Mouse (Mus musculus) embryonic facial prominence, embryonic 12.5 days (tissue): ENCODE data around the gene Olfr641. TPM values are rescaled to one million over a fixed set of nuclear protein-coding genes. Genes with fewer than 3 reads are reported as not detected.

Experiments used
- ATAC-seq: fragments of 200-750 bp; cut with Nextera tagmentation; 2 replicates; pipeline ENCODE4 v1.8.0; 2017; ENCODE audit not compliant: insufficient number of reproducible peaks, insufficient read depth, low FRiP score, low TSS enrichment
- H3K27ac ChIP-seq: fragments of 300-500 bp; sonication (generic); 2 replicates; pipeline ENCODE4 v1.5.1; 2016; ENCODE audit warnings: mild to moderate bottlenecking
- H3K27me3 ChIP-seq: fragments of 300-500 bp; sonication (generic); 2 replicates; pipeline ENCODE4 v1.6.1; 2016; ENCODE audit warnings: mild to moderate bottlenecking, moderate library complexity
- H3K36me3 ChIP-seq: fragments of 300-500 bp; sonication (generic); 2 replicates; pipeline ENCODE4 v1.6.1; 2016; ENCODE audit warnings: mild to moderate bottlenecking
- H3K4me1 ChIP-seq: fragments of 300-500 bp; sonication (generic); 2 replicates; pipeline ENCODE4 v1.6.1; 2016
- H3K4me2 ChIP-seq: fragments of 300-500 bp; sonication (generic); replicated peaks from 2 replicates; pipeline ENCODE4 v1.6.1; 2016; ENCODE audit warnings: mild to moderate bottlenecking, moderate library complexity
- H3K4me3 ChIP-seq: fragments of 300-500 bp; sonication (generic); 2 replicates; pipeline ENCODE4 v1.5.1; 2016; ENCODE audit warnings: mild to moderate bottlenecking
- H3K9ac ChIP-seq: fragments of 300-500 bp; sonication (generic); 2 replicates; pipeline ENCODE4 v1.6.1; 2016; ENCODE audit warnings: mild to moderate bottlenecking, moderate library complexity
- H3K9me3 ChIP-seq: fragments of 300-500 bp; sonication (generic); 2 replicates; pipeline ENCODE4 v1.6.1; 2016; ENCODE audit warnings: mild to moderate bottlenecking, moderate library complexity
- WGBS: fragments of 180-500 bp; shearing (Covaris S2); methylation state at CpG from one replicate; pipeline ENCODE4 v1.1.7; 2016; 5-methylcytosine and 5-hydroxymethylcytosine counted together
- polyA plus RNA-seq: library from polyadenylated mRNA; unstranded; fragments of >200 nt; fragmentation: Nextera tagmentation; extraction: Ambion mirVana; gene quantifications from 2 replicates; pipeline ENCODE4 v1.2.1, GENCODE M21; 2016

Gene Olfr641
- not detected in 2 replicates for polyA plus RNA-seq

DNA sequence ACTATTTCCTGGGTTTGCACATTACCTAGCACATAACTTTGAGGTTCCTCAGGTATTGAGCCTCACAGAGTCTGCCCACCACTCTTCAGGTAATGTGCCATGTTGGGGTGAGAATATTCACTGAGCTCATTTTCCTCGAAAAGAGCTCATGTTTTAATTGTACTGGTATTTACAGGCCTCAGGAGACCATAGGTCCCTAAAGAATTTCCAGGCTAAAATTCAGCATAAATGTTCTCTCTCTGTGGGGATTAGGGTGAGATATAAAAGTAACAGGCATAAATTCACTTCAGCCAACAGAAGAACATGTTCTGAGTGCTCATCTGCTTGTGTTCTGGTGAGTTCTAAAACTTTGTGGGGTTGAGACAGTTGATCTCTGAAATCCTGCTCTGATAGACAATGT is at the start of gene Olfr641:
Olfr641 (plus strand) TSS at position 301 of the 400 bp plus-strand sequence.
- Histone ChIP-seq H3K4me2 (no peak within 1 kb of the TSS), H3K27ac (no peak within 1 kb of the TSS), H3K4me1 (no peaks in the 10 kb centered on the region), H3K27me3 (no peaks in the 10 kb centered on the region), H3K9ac (no peak within 1 kb of the TSS), H3K4me3 (no peak within 1 kb of the TSS), H3K9me3 (no peaks in the 10 kb centered on the region), H3K36me3 (no peaks in the 10 kb centered on the region)
- ATAC-seq, result no peak
- WGBS, result 73% methylated on average over 1 of the region's 1 CpGs

DNA sequence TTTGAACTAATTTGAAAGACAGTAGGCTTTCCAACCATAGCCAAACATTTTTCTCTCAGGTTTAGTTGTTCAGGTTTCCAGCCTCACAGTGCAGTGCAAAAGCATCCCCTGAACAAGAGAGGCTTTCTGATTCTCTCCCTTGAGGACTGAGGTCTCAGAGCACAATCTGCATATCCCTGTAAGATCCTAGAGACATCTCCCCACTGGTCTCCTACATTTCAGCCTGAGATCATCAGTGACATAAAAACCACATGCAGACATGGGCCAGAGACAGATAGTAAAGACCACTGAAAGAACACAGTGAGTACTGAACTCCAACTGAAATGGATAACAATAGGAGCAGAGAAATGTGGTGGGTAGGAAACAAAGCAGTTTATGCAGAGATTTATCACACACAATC is 36.8 kb upstream of the Olfr641 start, which contains the start of gene Olfr638:
Olfr638 (plus strand) TSS at position 301 of the 400 bp plus-strand sequence.
- Histone ChIP-seq H3K9me3 (no peaks in the 10 kb centered on the region), H3K27me3 (no peaks in the 10 kb centered on the region), H3K4me3 (no peak within 1 kb of the TSS), H3K9ac (no peak within 1 kb of the TSS), H3K4me2 (no peak within 1 kb of the TSS), H3K36me3 (no peaks in the 10 kb centered on the region), H3K4me1 (no peaks in the 10 kb centered on the region), H3K27ac (no peak within 1 kb of the TSS)
- no peak for ATAC-seq

DNA sequence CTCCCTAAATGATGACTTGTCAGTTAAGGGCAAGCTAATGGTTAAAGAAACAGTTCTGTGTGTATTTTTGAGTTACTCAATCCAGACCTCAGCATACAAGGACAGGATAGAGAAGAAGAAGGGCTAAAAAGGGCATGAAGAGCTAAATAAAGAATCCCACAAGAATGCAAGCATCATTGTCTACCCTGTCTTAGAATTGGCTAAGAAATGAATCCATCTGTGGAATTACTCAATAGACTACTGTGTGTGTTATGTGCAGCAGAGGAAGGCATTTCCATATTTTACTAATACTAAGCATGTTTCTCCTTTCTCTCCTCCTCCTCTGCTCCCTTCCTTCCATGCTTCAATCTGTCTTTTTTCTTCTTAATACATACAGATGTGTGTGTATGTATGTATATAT is 36.1 kb upstream of the Olfr641 start:
- Histone ChIP-seq H3K4me3 (no peak overlapping the region), H3K27ac (no peak overlapping the region), H3K4me2 (no peak overlapping the region), H3K9me3 (no peaks in the 10 kb centered on the region), H3K4me1 (no peaks in the 10 kb centered on the region), H3K9ac (no peak overlapping the region), H3K36me3 (no peaks in the 10 kb centered on the region), H3K27me3 (no peaks in the 10 kb centered on the region)
- ATAC-seq, result no peak

DNA sequence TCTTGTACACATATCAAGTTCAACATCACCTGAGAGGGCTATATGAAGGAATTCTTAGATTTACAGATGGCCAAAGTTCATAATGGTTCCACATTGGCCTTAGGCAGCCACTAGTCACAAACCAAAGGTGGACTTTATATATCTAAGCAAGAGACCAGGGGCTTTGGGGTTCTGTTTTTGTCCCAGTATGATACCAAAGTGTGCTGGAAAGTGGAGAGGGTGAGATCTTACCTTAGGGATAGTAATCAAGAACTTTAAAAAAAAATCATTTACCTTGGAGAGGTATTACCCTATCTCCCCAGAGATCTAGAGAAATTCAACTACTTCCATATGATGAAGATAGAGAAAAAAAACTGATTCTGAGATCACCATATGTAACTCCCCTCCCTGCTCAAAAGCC is 18.0 kb upstream of the Olfr641 start, which contains the start of gene Olfr639:
Olfr639 (minus strand) TSS at position 101 of the 400 bp plus-strand sequence.
- no peaks in the 10 kb centered on the region for H3K36me3 ChIP-seq

DNA sequence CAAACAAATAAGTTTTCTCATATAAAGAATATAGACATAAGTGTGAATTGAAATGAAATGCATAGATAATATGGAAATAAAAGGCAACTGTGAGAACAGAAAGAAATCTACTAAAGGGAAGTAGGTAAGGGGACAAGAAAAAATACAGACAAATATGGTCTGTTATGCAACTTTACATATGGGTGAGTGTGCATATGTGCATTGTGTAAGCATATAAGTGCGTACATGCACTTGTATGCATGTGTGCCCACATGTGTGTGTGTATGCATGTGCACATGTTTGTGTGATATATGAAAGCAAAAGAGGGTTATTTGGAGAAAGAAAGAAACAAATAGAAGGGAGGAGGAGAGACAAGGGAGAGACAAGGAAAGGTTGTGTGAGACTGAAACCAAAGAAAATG is 16.3 kb upstream of the Olfr641 start:
- no peaks in the 10 kb centered on the region for H3K4me1 ChIP-seq
- no peak overlapping the region for H3K4me3 ChIP-seq
- no peak overlapping the region for H3K9ac ChIP-seq
- H3K27ac ChIP-seq, result no peak overlapping the region
- no peak overlapping the region for H3K4me2 ChIP-seq
- H3K9me3 ChIP-seq, result no peaks in the 10 kb centered on the region
- no peak for ATAC-seq
- H3K36me3 ChIP-seq, result no peaks in the 10 kb centered on the region
- WGBS, result 83% methylated on average over 1 of the region's 1 CpGs
- H3K27me3 ChIP-seq, result no peaks in the 10 kb centered on the region

More for the DNA sequence above, 18.0 kb upstream of the Olfr641 start, which contains the start of gene Olfr639:
- no peaks in the 10 kb centered on the region for H3K9me3 ChIP-seq
- H3K9ac ChIP-seq, result no peak within 1 kb of the TSS
- no peak within 1 kb of the TSS for H3K4me3 ChIP-seq
- no peaks in the 10 kb centered on the region for H3K4me1 ChIP-seq
- no peak for ATAC-seq
- no peak within 1 kb of the TSS for H3K27ac ChIP-seq
- no peaks in the 10 kb centered on the region for H3K27me3 ChIP-seq
- no peak within 1 kb of the TSS for H3K4me2 ChIP-seq

DNA sequence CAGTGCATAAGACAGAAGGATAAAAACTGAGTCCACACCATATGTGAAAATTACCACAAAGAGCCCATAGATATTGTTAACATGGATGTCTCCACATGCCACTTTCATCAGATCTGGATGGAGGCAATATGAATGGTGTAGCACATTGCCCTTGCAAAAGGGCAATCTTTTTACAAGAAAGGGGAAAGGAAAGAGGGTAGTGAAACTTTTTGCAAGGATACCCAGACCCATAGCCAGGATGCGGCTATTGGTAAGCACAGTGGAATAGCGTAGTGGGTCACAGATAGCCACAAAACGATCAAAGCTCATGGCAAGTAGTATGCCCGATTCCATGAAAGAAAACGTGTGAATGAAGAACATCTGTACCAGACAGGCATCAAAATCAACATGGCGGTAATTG is 13.6 kb upstream of the Olfr641 start:
- H3K4me2 ChIP-seq, result no peak overlapping the region
- WGBS, result 89% methylated on average over 6 of the region's 6 CpGs
- ATAC-seq, result no peak
- no peak overlapping the region for H3K27ac ChIP-seq
- H3K4me3 ChIP-seq, result no peak overlapping the region
- H3K9ac ChIP-seq, result no peak overlapping the region
- H3K27me3 ChIP-seq, result no peaks in the 10 kb centered on the region
- H3K36me3 ChIP-seq, result no peaks in the 10 kb centered on the region
- no peaks in the 10 kb centered on the region for H3K4me1 ChIP-seq
- H3K9me3 ChIP-seq, result no peaks in the 10 kb centered on the region

DNA sequence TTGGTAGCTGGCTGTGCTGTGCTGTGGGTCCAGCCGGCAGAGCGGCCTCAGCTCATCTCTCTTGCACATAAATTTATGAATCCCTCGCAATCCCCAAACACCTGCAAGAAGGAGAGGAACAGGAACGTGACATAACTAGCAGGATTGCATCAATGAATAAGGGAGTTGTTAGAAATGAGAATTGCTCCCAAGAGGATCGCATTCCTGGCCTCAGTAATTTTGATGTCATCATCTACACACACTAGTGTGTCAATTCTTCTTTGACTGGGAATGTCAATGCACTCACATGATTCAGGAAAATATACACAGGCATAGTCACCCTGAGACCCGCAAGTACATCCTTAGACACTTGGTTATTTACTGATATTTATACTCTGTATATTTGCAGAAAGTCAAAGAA is 9.8 kb upstream of the Olfr641 start, which contains the start of gene Olfr640:
Olfr640 (minus strand) TSS at position 101 of the 400 bp plus-strand sequence.
- Histone ChIP-seq H3K9me3 (no peaks in the 10 kb centered on the region), H3K4me2 (no peak within 1 kb of the TSS), H3K4me3 (no peak within 1 kb of the TSS), H3K4me1 (no peaks in the 10 kb centered on the region), H3K36me3 (no peaks in the 10 kb centered on the region), H3K27me3 (no peaks in the 10 kb centered on the region), H3K27ac (no peak within 1 kb of the TSS), H3K9ac (no peak within 1 kb of the TSS)
- 86% methylated on average over 6 of the region's 6 CpGs for WGBS
- ATAC-seq, result no peak

DNA sequence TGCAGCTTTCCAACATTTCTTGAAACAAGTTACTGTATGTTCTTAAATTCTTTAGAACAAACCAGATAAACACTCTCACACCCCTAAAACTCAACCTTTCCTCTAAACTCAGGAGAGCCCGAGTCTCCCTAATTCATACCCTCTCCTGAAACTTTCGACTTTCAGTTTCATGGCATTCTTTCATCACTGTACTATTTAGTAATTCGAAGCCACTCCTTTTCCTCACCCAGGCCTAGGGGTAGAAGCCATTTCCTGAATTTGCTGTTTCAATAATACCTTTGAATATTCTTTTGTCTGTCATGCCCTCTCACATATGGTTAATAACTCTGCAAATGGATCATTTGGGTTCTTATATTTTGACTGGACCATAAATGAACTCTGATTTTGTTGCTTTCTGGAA is 8.3 kb upstream of the Olfr641 start:
- Histone ChIP-seq H3K9me3 (no peaks in the 10 kb centered on the region), H3K27me3 (no peaks in the 10 kb centered on the region), H3K27ac (no peak overlapping the region), H3K4me1 (no peaks in the 10 kb centered on the region), H3K4me2 (no peak overlapping the region), H3K4me3 (no peak overlapping the region), H3K36me3 (no peaks in the 10 kb centered on the region), H3K9ac (no peak overlapping the region)
- ATAC-seq, result no peak
- WGBS, result 84% methylated on average over 3 of the region's 3 CpGs

DNA sequence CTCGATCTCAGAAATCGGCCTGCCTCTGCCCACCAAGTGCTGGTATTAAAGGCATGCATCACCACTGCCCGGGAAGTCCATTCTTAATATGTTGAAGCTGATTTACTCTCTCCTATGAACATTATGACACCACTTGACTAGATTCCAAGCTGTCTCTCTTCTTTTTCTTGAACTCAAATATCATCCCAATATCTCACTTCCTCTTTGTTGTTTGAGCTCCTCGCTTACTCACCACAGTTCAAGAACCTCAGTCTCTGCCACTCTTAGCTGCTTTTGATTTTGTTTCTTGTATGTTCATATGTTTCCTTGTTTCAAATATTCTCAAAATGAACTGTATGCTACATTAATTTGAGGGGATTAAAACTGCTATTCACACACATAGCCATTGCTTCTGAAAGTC is 15.5 kb downstream of the Olfr641 start:
- H3K27ac ChIP-seq, result no peak overlapping the region
- WGBS, result 83% methylated on average over 4 of the region's 4 CpGs
- H3K27me3 ChIP-seq, result no peaks in the 10 kb centered on the region
- H3K4me1 ChIP-seq, result no peaks in the 10 kb centered on the region
- no peaks in the 10 kb centered on the region for H3K9me3 ChIP-seq
- H3K4me2 ChIP-seq, result no peak overlapping the region
- ATAC-seq, result no peak
- no peak overlapping the region for H3K9ac ChIP-seq
- H3K36me3 ChIP-seq, result no peaks in the 10 kb centered on the region
- no peak overlapping the region for H3K4me3 ChIP-seq

DNA sequence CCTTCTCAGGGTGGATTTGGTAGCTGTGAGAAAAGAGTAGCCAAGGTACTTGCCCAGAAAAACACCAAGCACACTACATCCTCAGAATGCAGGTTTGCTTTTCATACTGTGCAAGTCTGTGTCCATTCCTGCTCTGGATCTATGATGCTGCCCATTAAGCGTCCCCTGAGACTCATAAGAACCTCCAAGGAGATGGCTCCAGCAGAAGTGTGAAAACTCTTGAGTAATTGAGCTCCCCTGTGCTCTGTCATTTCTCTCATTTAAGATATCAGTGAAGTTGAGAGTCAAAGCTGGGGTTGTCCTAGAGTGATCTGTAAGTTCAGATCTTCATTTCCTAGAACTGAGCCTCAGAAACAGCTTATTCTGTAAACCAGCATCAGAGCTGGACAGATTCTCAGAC is 17.3 kb downstream of the Olfr641 start, which contains the start of gene Olfr642:
Olfr642 (minus strand) TSS at position 101 of the 400 bp plus-strand sequence.
- ATAC-seq, result no peak
- 61% methylated on average over 1 of the region's 1 CpGs for WGBS
- H3K27me3 ChIP-seq, result no peaks in the 10 kb centered on the region
- no peaks in the 10 kb centered on the region for H3K9me3 ChIP-seq
- no peak within 1 kb of the TSS for H3K4me3 ChIP-seq
- no peak within 1 kb of the TSS for H3K9ac ChIP-seq
- no peak within 1 kb of the TSS for H3K4me2 ChIP-seq
- H3K27ac ChIP-seq, result no peak within 1 kb of the TSS
- no peaks in the 10 kb centered on the region for H3K4me1 ChIP-seq
- H3K36me3 ChIP-seq, result no peaks in the 10 kb centered on the region

DNA sequence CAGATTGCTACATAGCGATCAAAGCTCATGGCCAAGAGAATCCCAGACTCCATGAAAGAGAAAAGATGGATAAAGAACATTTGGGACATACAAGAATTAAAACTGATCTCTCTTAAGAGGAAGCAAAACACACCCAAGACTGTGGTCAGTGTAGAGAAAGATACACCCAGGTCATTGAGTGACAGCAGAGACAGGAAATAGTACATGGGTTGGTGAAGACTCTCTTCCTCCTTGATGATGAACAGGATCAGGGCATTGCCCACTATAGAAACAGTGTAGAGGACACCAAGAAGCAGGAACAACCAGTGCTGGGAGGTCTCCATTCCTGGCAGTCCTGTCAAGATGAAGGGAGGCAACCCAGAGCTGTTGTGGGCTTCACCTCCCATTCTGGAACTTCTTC is 24.0 kb downstream of the Olfr641 start:
- Histone ChIP-seq H3K4me2 (no peak overlapping the region), H3K27me3 (no peaks in the 10 kb centered on the region), H3K36me3 (no peaks in the 10 kb centered on the region), H3K27ac (no peak overlapping the region), H3K4me3 (no peak overlapping the region), H3K9me3 (no peaks in the 10 kb centered on the region), H3K4me1 (no peaks in the 10 kb centered on the region), H3K9ac (no peak overlapping the region)
- 91% methylated on average over 1 of the region's 1 CpGs for WGBS
- ATAC-seq, result no peak

DNA sequence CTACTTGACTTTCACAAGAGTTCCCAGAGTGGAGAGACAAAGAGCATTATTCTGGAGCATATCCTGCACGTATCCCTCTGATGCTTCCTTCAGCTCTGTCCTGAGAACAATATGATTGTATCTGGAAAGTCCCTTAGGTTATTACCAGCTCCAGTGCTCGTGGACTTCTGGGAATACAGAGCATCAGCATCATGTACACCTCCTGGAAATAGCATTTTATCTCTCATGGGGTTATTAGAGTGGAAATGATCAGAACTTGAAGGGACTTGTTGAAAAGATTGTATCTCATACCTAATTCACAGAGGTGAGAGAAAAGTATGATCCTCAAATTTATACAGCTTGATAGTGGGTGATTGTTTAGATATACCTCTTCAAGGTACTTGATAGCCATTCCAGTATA is 26.1 kb downstream of the Olfr641 start, which contains the start of gene 4930516K23Rik:
4930516K23Rik (minus strand) TSS at position 101 of the 400 bp plus-strand sequence.
- whole genome bisulfite sequencing, result 55% methylated on average over 2 of the region's 2 CpGs
- no peak for ATAC-seq
- no peaks in the 10 kb centered on the region for H3K4me1 ChIP-seq

DNA sequence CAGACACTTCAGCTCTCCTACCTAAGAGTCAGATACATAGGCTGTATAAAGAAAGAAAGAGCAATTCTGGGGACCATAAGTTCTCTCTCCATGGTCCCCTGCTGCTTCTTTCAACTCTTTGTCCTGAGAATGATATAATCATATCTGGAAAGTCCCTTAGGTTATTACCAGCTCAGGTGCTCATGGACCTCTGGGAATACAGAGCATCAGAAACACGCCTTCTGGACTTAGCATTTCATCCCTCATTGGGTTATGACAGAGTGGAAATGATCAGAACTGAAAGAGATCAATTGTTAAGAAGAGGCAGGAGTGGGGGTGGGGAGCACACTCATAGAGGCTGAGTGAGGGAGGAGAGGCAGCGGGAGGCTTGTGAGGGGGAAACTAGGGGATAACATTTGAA is 36.5 kb downstream of the Olfr641 start, which contains the start of gene Olfr644:
Olfr644 (minus strand) TSS at position 101 of the 400 bp plus-strand sequence.
- WGBS, result 66% methylated on average over 2 of the region's 2 CpGs
- Histone ChIP-seq H3K27ac (no peak within 1 kb of the TSS), H3K4me1 (no peaks in the 10 kb centered on the region), H3K4me2 (no peak within 1 kb of the TSS), H3K27me3 (no peaks in the 10 kb centered on the region), H3K9ac (no peak within 1 kb of the TSS), H3K36me3 (no peaks in the 10 kb centered on the region), H3K4me3 (no peak within 1 kb of the TSS), H3K9me3 (no peaks in the 10 kb centered on the region)
- ATAC-seq, result no peak

More for the DNA sequence above, 26.1 kb downstream of the Olfr641 start, which contains the start of gene 4930516K23Rik:
- no peak within 1 kb of the TSS for H3K4me3 ChIP-seq
- H3K27me3 ChIP-seq, result no peaks in the 10 kb centered on the region
- H3K27ac ChIP-seq, result no peak within 1 kb of the TSS
- no peak within 1 kb of the TSS for H3K4me2 ChIP-seq
- H3K9ac ChIP-seq, result no peak within 1 kb of the TSS
- no peaks in the 10 kb centered on the region for H3K9me3 ChIP-seq
- H3K36me3 ChIP-seq, result no peaks in the 10 kb centered on the region
